ENCODE assay signal across 26 mouse cellular contexts in genomic region chr2:11679626-11680025, GRCm38 (mm10). TPM values are rescaled to one million over a fixed set of nuclear protein-coding genes. Genes with fewer than 3 reads are reported as not detected.
"Had no signal": no experiment of that assay in that cellular context is flagged by ENCODE, and none has a peak within 500 bp of the region (broad histone marks: within the 10 kb centered on the region; RNA-seq: fewer than 3 reads in every experiment).

No protein-coding gene starts in this region.

- H3K9me3 ChIP-seq: kidney, embryonic 15.5 days; limb, embryonic 13.5 days; midbrain, embryonic 10.5 days; midbrain, embryonic 15.5 days; neural tube, embryonic 12.5 days; stomach, embryonic 15.5 days had no signal

- H3K9ac ChIP-seq: kidney, embryonic 15.5 days; limb, embryonic 13.5 days; liver, embryonic 14.5 days; midbrain, embryonic 15.5 days; neural tube, embryonic 12.5 days; stomach, embryonic 15.5 days had no signal

- H3K4me1 ChIP-seq: kidney, embryonic 15.5 days; limb, embryonic 13.5 days; midbrain, embryonic 10.5 days; midbrain, embryonic 15.5 days; neural tube, embryonic 12.5 days; stomach, embryonic 15.5 days had no signal

- H3K4me2 ChIP-seq: kidney, embryonic 15.5 days; limb, embryonic 13.5 days; midbrain, embryonic 15.5 days; neural tube, embryonic 12.5 days; stomach, embryonic 15.5 days had no signal

- ATAC-seq: lung, postnatal 0 days; midbrain, embryonic 15.5 days had no signal

- H3K36me3 ChIP-seq: kidney, embryonic 15.5 days; limb, embryonic 13.5 days; midbrain, embryonic 10.5 days; midbrain, embryonic 15.5 days; neural tube, embryonic 12.5 days; stomach, embryonic 15.5 days had no signal

- H3K27me3 ChIP-seq: kidney, embryonic 15.5 days; limb, embryonic 13.5 days; midbrain, embryonic 15.5 days; neural tube, embryonic 12.5 days; stomach, embryonic 15.5 days had no signal

- H3K27ac ChIP-seq: kidney, embryonic 15.5 days; limb, embryonic 13.5 days; liver, embryonic 14.5 days; midbrain, embryonic 10.5 days; midbrain, embryonic 15.5 days; neural tube, embryonic 12.5 days; stomach, embryonic 15.5 days had no signal

- DNase-seq: kidney, postnatal 14 days; left cerebral cortex, postnatal 4 days; lung, adult 18-20 months; lung, postnatal 36 days; right cerebral cortex, postnatal 4 days; thymus, adult 18-20 months; thymus, postnatal 14 days had no signal

- H3K4me3 ChIP-seq: kidney, embryonic 15.5 days; limb, embryonic 13.5 days; midbrain, embryonic 10.5 days; midbrain, embryonic 15.5 days; neural tube, embryonic 12.5 days; stomach, embryonic 15.5 days had no signal

RNA-seq across cellular contexts. Expression of gene Il2ra, which starts 37.0 kb away (rescaled TPM):
- total RNA-seq: left cerebral cortex, postnatal 4 days had no signal
- polyA plus RNA-seq: kidney, embryonic 15.5 days; limb, embryonic 13.5 days; midbrain, embryonic 10.5 days; neural tube, embryonic 12.5 days had no signal

RNA-seq across cellular contexts. Expression of gene Gm17490, which starts 53.6 kb away (rescaled TPM):
- total RNA-seq: layer of hippocampus, adult 8-10 months; layer of hippocampus, postnatal 14 days; left cerebral cortex, adult 18-20 months; left cerebral cortex, postnatal 10 days; left cerebral cortex, postnatal 4 days; liver, adult 2 months; megakaryocyte, adult 5-6 weeks; monocyte, adult 5-6 weeks; neutrophil, adult 5-6 weeks had no signal
- polyA plus RNA-seq: kidney, embryonic 15.5 days; large intestine, adult 2 months; limb, embryonic 13.5 days; liver, adult 2 months; liver, embryonic 14.5 days; lung, postnatal 0 days; midbrain, embryonic 10.5 days; midbrain, embryonic 15.5 days; neural tube, embryonic 12.5 days; spleen, adult 2 months; stomach, embryonic 15.5 days; urinary bladder, adult 2 months had no signal
